Mouse (Mus musculus) bone marrow, adult 2 months (tissue): ENCODE data around the gene Mrpl27. TPM values are rescaled to one million over a fixed set of nuclear protein-coding genes. Genes with fewer than 3 reads are reported as not detected.

Experiments used
- H3K27ac ChIP-seq: fragments of 200-500 bp; 2 replicates; pipeline ENCODE4 v1.5.1; 2012; ENCODE audit warnings: low read depth, mild to moderate bottlenecking, control low read depth, inconsistent platforms, low read length; ENCODE audit not compliant: control insufficient read depth, poor library complexity, insufficient read depth
- H3K4me1 ChIP-seq: fragments of 200-500 bp; 2 replicates; pipeline ENCODE4 v1.6.1; 2011; ENCODE audit warnings: low read length; ENCODE audit not compliant: control insufficient read depth, insufficient read depth
- H3K4me3 ChIP-seq: fragments of 200-500 bp; replicated peaks from 2 replicates; pipeline ENCODE3; 2011; ENCODE audit warnings: mild to moderate bottlenecking, low read depth, low read length, control low read depth; ENCODE audit not compliant: control insufficient read depth
- CTCF ChIP-seq: fragments of 200-500 bp; IDR thresholded peaks from 2 replicates; pipeline ENCODE4 v1.5.1; 2011; ENCODE audit warnings: low read length, control low read depth; ENCODE audit not compliant: control insufficient read depth, insufficient read depth
- POLR2A ChIP-seq: fragments of 200-500 bp; IDR thresholded peaks from 2 replicates; pipeline ENCODE4 v1.6.1; 2011; ENCODE audit warnings: low read depth, mild to moderate bottlenecking, control low read depth, low read length, borderline replicate concordance; ENCODE audit not compliant: control insufficient read depth
- WGBS: fragments of 180-500 bp; shearing (Covaris S2); methylation state at CpG from one replicate; pipeline ENCODE4 v1.1.7; 2018; 5-methylcytosine and 5-hydroxymethylcytosine counted together
- polyA plus RNA-seq: library from polyadenylated mRNA; stranded (reverse); fragments of >200 nt; gene quantifications from 2 replicates; pipeline ENCODE4 v1.2.4, GENCODE M21; 2011; ENCODE audit warnings: low replicate concordance; ENCODE audit not compliant: missing spikeins, insufficient read depth, insufficient read length

Mrpl27 gene
- 24.6 and 30.4 TPM in 2 replicates for polyA plus RNA-seq

- WGBS = under 1% methylated on average over 32 of the region's 32 CpGs
- Histone ChIP-seq H3K4me1 (peaks cover 1% of the 10 kb centered on the region), H3K27ac (peak within 1 kb of the TSS; percentile 95), H3K4me3 (peak within 1 kb of the TSS; percentile 99)
- TF ChIP-seq CTCF (no peak), POLR2A (peak; percentile 5; the same call in 1 of the 2 replicates)
Observed at GRCm38 (mm10) chr11:94653663-94654436, at the start of gene Mrpl27, which contains the start of gene Eme1. TSS of gene Mrpl27 (plus strand) at chr11:94653767. TSS of gene Eme1 (minus strand) at chr11:94653964.

GRCm38 (mm10) chr11:94610744-94611740 lies 42.5 kb upstream of the Mrpl27 start:
- Histone ChIP-seq H3K4me3 (no peak overlapping the region), H3K27ac (no peak overlapping the region; the same call in 1 of the 2 replicates), H3K4me1 (no peaks in the 10 kb centered on the region)
- 21% methylated on average over 4 of the region's 4 CpGs for WGBS
- TF ChIP-seq CTCF (no peak), POLR2A (no peak)

DNA sequence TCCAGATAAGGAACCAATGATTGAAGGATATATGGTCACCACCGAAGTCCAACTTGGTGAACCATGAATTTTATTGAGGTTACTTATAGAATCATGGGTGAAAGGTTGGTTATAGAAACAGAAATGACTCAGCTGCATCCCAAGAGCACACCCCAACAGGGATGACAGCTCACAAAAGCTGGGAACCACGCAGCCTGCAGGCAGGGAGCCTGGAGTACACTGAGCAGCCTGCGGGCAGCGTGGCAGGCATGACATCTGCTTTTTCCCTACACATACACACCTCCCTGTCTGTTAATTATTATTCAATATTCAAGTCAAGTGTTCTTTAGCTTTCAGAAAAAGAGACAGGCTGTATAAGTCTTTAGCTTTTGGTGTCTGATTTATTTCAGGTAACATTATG lies 39.0 kb upstream of the Mrpl27 start:
- TF ChIP-seq CTCF = no peak
- no peak for TF ChIP-seq POLR2A
- Histone ChIP-seq H3K27ac (no peak overlapping the region), H3K4me1 (no peaks in the 10 kb centered on the region), H3K4me3 (no peak overlapping the region)
- WGBS = 86% methylated on average over 4 of the region's 4 CpGs

GRCm38 (mm10) chr11:94615494-94615893 lies 38.1 kb upstream of the Mrpl27 start:
- 64% methylated on average over 4 of the region's 4 CpGs for WGBS
- no peak for TF ChIP-seq CTCF
- no peak for TF ChIP-seq POLR2A
- H3K4me1 ChIP-seq = no peaks in the 10 kb centered on the region
- H3K27ac ChIP-seq = no peak overlapping the region
- no peak overlapping the region for H3K4me3 ChIP-seq

DNA sequence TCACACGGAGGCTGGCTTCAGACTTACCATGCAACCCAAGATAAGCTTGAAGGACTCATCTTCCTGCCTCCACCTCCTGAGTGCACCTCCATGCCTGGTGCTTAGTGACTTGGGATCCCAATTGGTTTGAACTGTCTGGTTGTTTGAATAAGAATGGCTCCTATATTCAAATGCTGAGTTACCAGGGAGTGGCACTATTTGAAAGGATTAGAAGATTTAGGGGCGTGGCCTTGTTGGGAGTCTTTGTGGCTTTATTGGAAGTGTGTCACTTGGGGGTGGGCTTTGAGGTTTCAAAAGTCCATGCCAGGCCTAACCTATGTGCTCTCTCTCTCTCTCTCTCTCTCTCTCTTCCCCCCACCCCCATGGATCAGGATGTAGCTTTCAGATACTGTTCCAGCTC lies 35.9 kb upstream of the Mrpl27 start:
- 87% methylated on average over 2 of the region's 2 CpGs for WGBS
- Histone ChIP-seq H3K4me1 (no peaks in the 10 kb centered on the region), H3K4me3 (no peak overlapping the region), H3K27ac (no peak overlapping the region)
- TF ChIP-seq POLR2A = no peak
- no peak for TF ChIP-seq CTCF

DNA sequence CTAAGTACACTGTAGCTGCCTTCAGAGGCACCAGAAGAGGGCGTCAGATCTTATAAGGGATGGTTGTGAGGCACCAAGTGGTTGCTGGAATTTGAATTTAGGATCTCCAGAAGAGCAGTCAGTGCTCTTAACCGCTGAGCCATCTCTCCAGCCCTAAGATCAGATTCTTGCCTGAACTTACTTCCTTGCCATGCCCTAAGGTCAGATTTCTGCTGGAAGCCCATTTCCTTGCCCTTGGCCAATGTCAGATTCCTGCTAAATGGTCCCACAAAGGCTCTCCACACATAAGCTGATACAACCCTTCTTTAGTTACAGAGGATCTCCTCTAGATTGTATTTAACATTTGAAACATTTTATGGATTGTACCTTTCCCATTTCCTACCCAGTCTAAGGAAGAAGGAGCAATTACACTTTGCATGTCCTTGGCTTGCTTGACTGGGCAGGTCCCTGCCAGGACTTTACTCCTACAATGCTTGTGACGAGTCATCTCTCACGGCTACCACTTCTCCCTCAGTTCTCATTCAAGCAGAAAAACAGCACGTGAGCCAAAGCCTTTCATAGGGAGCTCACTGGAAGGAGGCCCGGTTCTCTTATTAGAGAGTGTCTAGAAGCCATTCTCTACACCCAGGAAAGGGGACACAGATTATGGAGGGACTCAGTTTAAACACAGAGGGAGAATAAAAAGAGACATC lies 32.7 kb upstream of the Mrpl27 start:
- Histone ChIP-seq H3K4me3 (no peak overlapping the region), H3K27ac (no peak overlapping the region), H3K4me1 (no peaks in the 10 kb centered on the region)
- TF ChIP-seq CTCF (no peak), POLR2A (no peak)
- 60% methylated on average over 6 of the region's 6 CpGs for WGBS

GRCm38 (mm10) chr11:94621458-94621852 lies 32.1 kb upstream of the Mrpl27 start:
- H3K27ac ChIP-seq = no peak overlapping the region
- TF ChIP-seq POLR2A = no peak
- TF ChIP-seq CTCF = no peak

GRCm38 (mm10) chr11:94622162-94622561 lies 31.4 kb upstream of the Mrpl27 start:
- Histone ChIP-seq H3K4me3 (no peak overlapping the region), H3K4me1 (no peaks in the 10 kb centered on the region), H3K27ac (no peak overlapping the region)
- WGBS = 14% methylated on average over 2 of the region's 2 CpGs
- TF ChIP-seq POLR2A = no peak
- TF ChIP-seq CTCF = no peak

More at GRCm38 (mm10) chr11:94621458-94621852, 32.1 kb upstream of the Mrpl27 start:
- H3K4me1 ChIP-seq = no peaks in the 10 kb centered on the region
- H3K4me3 ChIP-seq = no peak overlapping the region
